Mouse (Mus musculus) brain, embryonic 14.5 days (tissue): ENCODE data around the gene Gk5. TPM values are rescaled to one million over a fixed set of nuclear protein-coding genes. Genes with fewer than 3 reads are reported as not detected.
A peak's percentile ranks its signal among the peaks of the same experiment; 100 is the strongest.
"Not testable (repeated sequence)": the region's sequence is repeated elsewhere in the genome, so short reads cannot be mapped to it uniquely, and the experiment has no call there.

Source experiments
- DNase-seq: peaks from one replicate; pipeline ENCODE4 v3.0.0-alpha.2; 2011; ENCODE audit warnings: low read depth
- CTCF ChIP-seq: fragments of 200-500 bp; IDR thresholded peaks from 2 replicates; pipeline ENCODE4 v1.5.1; 2012; ENCODE audit warnings: inconsistent platforms, mild to moderate bottlenecking, moderate library complexity, borderline replicate concordance; ENCODE audit not compliant: insufficient read depth, insufficient read length; ENCODE audit errors: extremely low read depth
- POLR2A ChIP-seq: fragments of 200-500 bp; IDR thresholded peaks from 2 replicates; pipeline ENCODE4 v1.6.1; 2012; ENCODE audit warnings: mild to moderate bottlenecking, inconsistent platforms, borderline replicate concordance; ENCODE audit not compliant: poor library complexity, insufficient read depth, insufficient read length, severe bottlenecking; ENCODE audit errors: extremely low read depth
- polyA plus RNA-seq: library from polyadenylated mRNA; depleted of rRNA; stranded (reverse); fragments of >200 nt; gene quantifications from 2 replicates; pipeline ENCODE4 v1.2.3, GENCODE M21; 2012; rRNA removed

Gene Gk5
- 3.2 and 3.4 TPM in 2 replicates for polyA plus RNA-seq

DNA sequence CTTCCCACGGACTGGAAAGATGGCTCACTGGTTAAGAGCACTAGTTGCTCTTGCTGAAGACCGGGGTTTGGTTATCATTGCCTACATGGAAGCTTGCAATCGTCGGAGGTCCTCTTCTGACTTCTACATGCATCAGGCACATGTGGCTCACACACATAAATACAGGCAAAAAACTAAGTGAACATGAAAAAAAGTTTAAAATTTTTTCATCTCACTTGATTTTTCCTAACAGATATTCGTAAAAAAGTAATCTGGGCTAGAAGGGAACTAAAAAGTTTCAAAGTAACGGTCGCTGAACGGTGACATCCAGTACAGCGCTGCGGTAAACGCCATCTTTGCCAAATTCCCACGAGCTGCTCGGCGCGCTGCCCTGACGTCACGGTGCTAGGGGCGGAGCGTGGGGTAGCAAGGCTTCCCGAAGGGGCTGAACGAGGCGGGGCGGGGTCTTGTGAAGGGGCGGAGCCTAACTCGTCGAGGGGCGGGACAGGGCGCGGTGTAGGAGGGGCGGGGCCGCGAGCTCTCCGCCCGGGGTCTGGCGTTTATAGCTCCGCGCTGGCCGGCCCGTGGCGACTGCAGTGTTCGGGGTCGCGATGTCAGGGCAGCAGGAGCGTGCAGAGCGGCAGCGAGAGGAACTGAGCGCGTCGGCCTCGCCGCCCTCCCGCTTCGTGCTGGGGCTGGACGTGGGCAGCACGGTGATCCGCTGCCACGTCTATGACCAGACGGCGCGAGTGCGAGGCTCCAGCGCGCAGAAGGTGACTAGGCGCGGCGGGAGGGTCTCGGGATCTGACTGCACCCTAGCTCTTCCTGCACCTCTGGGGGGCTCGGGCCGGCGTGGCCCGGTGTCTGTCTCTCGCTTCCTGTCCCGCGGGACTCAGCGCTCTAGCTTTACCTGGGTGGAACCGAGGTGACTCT, at the start of gene Gk5:
Gene Gk5 (plus strand): TSS at position 502 of the 912 bp plus-strand sequence.
- peak; percentile 98 for DNase-seq

DNA sequence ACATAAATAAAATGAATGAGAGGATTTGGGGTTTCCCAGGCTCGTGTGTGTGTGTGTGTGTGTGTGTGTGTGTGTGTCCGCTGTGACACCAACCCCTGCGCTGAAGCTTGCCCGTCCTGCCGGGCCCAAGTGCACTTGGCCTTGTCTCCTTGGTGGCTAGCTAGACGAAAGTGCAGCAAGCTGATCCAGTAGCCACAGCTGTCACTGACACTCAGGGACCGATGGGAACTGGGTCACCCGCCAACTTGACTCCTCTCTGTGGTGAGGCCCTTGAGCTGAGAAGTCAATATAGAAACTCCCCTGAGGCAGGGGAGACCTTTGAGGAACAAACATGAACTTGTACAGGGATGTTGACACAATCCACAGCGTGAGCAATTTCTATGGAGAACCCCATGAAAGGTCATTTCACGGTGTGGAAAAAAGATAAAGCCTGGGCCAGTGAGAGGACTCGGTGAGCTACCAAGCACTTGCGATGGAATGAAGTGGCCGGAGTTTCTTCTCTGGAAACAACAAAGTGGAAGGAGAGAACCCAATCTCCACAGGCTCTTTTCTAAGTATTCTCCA, 40.3 kb upstream of the Gk5 start:
- no peak for TF ChIP-seq CTCF
- TF ChIP-seq POLR2A, result no peak
- DNase-seq, result no peak

More for the DNA sequence above, at the start of gene Gk5:
- TF ChIP-seq POLR2A (peak; percentile 41; the same call in 1 of the 2 replicates), CTCF (no peak)

DNA sequence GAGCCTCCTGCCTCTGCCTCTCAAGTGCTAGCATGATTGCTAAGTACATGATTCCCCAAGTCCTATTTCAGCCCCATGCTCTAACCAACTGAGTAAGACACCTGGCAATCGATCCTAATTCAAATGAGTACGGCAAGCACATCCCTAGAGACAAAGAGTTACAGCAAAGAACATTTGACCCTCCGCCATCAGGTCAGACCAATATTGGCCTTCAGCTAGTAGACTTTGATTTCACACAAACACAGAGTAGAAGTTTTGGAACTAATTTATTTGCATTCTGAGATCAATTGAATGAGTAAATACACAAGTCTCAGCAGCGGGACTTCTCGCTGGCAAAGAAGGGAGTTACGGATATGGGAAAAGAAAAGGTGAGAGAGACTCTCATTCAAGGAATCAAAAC, 33.9 kb upstream of the Gk5 start:
- TF ChIP-seq CTCF (no peak), POLR2A (no peak)
- no peak for DNase-seq

DNA sequence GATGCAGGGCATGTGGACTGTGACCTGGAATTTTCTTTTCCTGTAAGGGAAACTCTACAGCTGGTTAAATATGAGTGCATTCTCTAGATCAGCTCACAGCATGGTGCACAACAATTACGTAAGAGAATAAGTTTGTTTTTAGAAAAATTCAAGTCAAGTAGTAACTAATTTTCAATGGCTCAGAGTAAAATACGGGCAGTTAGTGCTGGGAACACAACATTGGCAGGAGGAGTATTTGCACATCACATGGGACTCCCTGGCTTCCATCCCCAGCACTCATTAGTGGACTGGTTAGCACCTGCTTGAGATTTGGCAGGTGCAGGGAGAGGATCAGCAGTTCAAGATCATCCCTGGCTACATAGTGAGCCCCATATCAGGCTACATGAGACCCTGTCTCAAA, 31.5 kb upstream of the Gk5 start:
- DNase-seq, result peak; percentile 1
- TF ChIP-seq CTCF (no peak), POLR2A (no peak)

DNA sequence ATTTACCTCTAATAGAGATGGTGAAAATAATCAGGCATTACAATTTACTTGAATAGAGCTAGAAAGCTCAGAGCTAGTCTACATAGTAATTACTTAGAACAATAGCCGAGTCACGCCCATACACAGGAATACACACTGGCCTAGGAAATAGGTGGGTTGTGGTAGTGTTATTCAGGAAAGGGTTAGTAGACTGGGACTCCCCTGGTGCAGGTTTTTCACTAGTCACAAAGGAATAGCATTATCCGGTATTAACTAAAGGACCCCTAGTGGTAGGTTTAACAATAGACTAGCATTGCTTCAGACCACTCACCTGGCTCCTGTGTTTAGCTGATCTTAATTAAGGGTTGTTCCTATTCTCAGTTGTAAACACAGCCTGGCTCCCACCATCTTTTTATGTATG, 30.7 kb upstream of the Gk5 start:
- DNase-seq, result not testable (repeated sequence)

DNA sequence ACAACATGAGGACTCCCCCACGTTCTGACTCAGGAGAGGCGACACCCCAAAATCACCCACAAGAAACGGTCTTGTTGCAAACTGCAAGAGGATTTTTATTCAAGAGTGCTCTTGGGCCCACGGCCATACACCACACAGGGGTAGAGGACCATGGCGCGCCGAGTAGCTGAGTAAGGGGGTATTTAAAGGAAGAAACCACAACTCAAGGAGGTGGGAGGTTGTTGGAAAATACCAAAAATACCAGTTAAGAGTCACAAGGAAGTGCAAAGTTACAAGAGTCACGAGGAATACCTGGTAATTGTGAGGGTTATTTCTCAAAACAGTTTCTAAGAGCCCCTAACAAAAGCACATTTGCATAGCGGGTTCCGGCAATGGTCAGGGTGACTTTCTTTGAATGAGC, 26.5 kb upstream of the Gk5 start:
- DNase-seq, result not testable (repeated sequence)

DNA sequence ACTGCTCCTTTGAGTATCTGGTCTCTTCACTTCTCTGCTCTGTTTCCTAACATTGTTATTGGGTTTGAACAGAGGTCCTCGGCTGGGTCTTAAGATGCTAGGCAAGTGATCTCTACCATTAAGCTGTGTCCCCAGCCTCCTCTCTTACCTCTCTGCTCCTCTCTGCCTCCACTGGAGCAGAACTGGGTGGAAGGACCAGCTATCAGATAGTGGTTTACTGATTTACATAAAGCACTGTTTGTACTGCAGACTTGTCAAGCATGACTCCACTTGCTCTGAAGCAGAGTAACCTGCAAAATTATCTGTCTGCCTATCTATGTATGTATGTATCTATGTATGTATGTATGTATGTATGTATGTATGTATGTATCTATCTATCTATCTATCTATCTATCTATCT, 25.9 kb upstream of the Gk5 start:
- no peak for DNase-seq
- TF ChIP-seq POLR2A (no peak), CTCF (no peak)

DNA sequence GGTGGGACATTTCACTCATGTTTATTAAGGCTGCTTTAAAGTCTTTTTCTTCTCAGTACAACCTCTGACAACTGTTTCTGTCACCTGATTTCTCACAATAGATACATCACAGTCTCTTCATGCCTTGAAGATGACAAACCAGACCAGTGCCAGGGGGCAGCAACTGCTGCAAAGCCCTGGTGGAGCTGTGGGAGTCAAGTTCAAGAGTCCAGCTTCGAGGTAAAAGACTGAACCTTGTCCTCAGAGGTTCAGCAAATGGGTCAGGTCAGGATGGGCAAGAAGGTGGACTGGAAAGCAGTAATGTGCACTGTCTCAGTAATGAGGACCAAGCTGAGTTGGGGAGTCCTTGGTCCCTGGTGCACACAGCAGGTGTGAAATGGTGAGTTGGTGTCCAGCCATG, 24.8 kb upstream of the Gk5 start:
- DNase-seq, result no peak
- no peak for TF ChIP-seq CTCF
- no peak for TF ChIP-seq POLR2A

DNA sequence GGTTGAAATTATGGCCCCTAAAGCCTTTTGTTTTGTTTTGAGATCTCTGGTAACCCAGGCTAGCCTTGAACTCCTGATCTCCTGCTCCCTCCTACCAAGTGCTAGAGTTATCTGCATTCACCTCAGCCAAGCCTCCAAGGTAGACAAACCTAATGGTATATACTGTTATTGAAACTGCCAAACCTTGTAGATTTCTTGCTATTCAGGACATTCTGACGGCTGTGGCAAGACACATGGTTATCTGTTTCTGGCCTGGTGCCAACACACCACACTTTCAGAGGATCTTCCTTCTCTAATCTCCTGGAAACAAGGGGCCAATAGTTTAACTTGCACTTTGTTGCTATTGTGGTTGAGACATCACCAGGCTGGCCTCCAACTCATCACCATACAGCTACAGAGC, 24.0 kb upstream of the Gk5 start:
- no peak for DNase-seq
- TF ChIP-seq CTCF (no peak), POLR2A (no peak)

DNA sequence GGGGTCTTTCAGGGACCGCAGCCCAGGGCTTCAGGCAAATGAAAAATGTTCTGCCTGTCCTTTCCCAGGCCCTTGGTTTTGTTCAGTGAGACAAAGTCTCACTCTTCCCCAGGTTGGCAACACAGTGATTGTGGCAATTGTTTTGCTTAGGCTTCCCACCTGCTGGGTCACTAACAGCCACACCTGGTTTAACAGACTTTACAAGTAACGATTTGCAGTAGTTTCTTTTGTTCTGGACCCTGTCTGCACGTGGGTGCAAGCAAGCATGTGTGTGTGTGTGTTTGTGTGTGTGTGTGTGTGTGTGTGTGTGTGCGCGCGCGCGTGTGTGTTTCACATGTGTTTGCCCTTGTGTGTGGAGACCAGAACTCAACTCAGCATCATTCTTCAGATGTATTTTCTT, 16.3 kb upstream of the Gk5 start:
- TF ChIP-seq POLR2A, result no peak
- no peak for TF ChIP-seq CTCF
- no peak for DNase-seq

DNA sequence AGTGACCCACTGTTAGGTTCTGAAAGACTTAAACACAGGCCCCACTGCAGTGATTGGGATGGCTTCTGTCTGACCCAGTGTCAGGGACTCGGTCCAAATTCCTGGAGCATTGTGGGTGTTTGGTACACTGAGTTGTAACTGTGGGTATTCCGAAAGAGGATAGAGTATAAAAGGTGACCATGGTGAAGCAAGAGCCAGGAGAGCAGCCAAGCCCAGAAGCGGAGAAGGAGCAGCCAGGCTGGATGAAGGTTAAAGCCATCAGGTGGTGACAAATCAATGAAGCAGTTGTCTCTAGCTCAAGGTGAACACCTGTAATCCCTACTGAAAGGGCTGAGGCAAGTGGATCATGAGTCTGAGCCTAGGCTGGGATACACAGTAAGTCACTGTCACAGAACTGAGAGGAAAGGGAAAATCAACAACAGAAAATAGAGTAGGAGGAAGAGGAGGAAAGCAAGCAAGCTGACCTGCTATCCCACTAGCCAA, 6.2 kb upstream of the Gk5 start:
- no peak for DNase-seq
- no peak for TF ChIP-seq POLR2A
- no peak for TF ChIP-seq CTCF

DNA sequence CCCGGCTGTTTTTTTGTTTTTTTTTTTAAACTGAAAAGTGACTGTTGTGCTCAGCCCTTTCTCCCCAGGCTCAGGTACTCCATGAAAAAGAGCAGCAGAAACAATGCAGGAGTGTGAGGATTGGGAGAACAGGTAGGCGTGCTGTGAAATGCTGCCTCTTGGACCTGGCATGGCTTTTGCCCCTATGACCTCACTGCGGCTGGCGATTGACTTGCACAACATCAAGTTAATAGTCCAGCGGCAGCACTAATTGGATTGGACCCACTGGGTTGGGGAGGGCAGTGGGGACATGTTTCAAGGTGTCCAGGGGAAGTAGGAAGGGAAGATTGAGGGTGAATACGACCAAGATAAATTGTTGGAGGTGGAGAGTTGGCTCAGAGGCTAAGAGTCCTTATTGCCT, 2.4 kb upstream of the Gk5 start:
- DNase-seq, result no peak
- TF ChIP-seq CTCF (no peak), POLR2A (no peak)
